Mouse (Mus musculus): Measurements from ENCODE around the gene Siah2. TPM values are rescaled to one million over a fixed set of nuclear protein-coding genes. Genes with fewer than 3 reads are reported as not detected.

Gene Siah2
- polyA plus RNA-seq, 1 experiment from 2014 or later: 7.9 TPM

Other genes with a start within 250 kb of the Siah2 start
- 44.6 and 50.4 TPM in 2 replicates for gene Eif2a, start 166.6 kb downstream of the Siah2 start, polyA plus RNA-seq (2015; fragmentation: Nextera tagmentation; extraction: Ambion mirVana)
- gene Serp1, start 166.5 kb downstream of the Siah2 start, polyA plus RNA-seq (2015; fragmentation: Nextera tagmentation; extraction: Ambion mirVana): 77.2 and 102 TPM in 2 replicates
- gene Selenot, start 115.8 kb downstream of the Siah2 start, polyA plus RNA-seq (2015; fragmentation: Nextera tagmentation; extraction: Ambion mirVana): 22.1 and 23.0 TPM in 2 replicates
- gene Erich6, start 55.2 kb downstream of the Siah2 start, polyA plus RNA-seq (2015; fragmentation: Nextera tagmentation; extraction: Ambion mirVana): 0.21 TPM in 1 of 2 replicates, not detected in the other
- gene Mindy4b-ps, start 129.9 kb upstream of the Siah2 start, polyA plus RNA-seq (2015; fragmentation: Nextera tagmentation; extraction: Ambion mirVana): not detected in 2 replicates
- 0.94 and 2.0 TPM in 2 replicates for gene Clrn1, start 192.9 kb upstream of the Siah2 start, polyA plus RNA-seq (2015; fragmentation: Nextera tagmentation; extraction: Ambion mirVana)

Data from forebrain, embryonic 16.5 days (tissue).